Mouse (Mus musculus): ENCODE measurements around the gene Celf2.
"Not testable (repeated sequence)": the region's sequence is repeated elsewhere in the genome, so short reads cannot be mapped to it uniquely, and the experiment has no call there.

Celf2 gene

DNA sequence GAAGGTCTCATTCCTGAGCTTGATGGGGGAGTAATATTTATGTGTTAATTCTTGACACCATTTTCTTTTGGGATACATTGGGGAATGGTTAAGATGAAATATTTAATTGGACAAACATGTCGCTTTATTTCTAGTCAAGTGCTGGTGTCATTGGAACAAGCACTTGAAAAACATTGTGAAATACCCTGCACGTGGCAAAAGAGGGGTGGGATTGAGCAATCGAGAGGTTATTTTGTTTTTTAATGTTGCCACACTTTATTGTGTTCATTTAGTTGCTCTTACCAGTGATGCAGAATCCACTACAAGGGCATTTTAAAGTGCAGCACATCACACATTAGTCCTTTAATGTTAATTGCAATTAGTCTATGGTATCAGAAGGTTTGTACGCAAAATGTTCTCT is 242.2 kb downstream of the Celf2 start:
- in situ Hi-C loops (cut with MboI, MseI) = no loop called here

GRCm38 (mm10) chr2:7262668-7263067 is 246.7 kb downstream of the Celf2 start:
- in situ Hi-C loops (cut with MboI, MseI) = not testable (repeated sequence)

- in situ Hi-C loops (cut with MboI, MseI) = no loop called here
Observed at GRCm38 (mm10) chr2:7260186-7260585, 249.2 kb downstream of the Celf2 start.

DNA sequence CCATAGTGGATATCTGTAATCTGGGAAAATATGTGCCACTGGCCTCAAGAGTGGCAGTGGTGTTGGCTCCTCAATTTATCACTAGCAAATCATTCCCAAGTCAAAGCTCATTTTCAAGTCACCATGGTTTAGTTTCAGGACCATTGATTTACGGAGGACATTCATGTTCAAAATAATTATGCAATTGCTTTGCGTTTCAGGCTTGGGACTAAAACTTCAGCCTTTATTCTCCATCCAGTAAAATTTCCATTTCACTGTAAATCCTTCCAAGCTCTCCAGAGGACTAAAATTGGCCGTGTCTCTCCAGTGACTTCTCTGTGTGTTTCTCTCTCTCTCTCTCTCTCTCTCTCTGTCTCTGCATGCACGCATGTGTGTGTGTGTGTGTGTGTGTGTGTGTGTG is 249.7 kb downstream of the Celf2 start:
- in situ Hi-C loops (cut with MboI, MseI) = no loop called here

GRCm38 (mm10) chr2:7256023-7256422 is 253.3 kb downstream of the Celf2 start:
- in situ Hi-C loops (cut with MboI, MseI) = no loop called here

DNA sequence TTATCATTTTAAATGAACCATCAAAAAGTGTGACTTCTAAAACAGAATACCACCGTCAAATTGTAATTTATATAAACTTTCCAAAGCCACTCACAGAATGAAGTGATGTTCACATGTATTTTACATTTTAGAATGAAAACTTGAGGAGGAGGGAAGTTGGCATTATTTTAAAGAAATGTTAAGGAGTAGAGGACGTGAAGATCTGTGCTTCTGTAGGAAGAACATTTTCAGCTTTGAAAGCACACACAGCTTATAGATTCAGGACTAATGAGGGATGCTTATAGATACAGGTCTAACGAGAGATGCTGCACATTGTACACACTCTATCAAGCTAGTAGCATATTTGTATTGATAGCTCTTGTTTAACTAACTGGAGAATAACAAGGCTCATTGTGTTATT is 254.0 kb downstream of the Celf2 start:
- in situ Hi-C loops (cut with MboI, MseI) = no loop called here

DNA sequence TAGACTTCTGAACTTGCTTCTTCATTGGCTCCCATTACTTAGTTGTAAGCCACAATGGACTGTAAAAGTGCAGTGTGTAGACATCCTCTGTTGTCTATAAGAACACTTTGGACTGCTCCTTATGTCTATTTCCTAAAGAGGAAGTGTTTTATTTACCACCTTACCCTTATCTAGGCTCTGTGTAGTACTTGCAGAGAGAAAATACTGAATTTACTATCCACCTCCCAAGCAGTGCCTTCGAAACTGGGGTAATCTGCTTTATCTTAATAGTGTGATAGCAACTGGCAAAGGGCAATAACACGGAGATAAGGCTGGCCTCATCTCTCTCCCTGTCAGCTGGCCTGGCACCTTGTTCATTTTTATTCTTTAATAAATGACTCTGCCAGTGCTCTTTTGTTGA is 259.0 kb downstream of the Celf2 start:
- in situ Hi-C loops (cut with MboI, MseI) = no loop called here

DNA sequence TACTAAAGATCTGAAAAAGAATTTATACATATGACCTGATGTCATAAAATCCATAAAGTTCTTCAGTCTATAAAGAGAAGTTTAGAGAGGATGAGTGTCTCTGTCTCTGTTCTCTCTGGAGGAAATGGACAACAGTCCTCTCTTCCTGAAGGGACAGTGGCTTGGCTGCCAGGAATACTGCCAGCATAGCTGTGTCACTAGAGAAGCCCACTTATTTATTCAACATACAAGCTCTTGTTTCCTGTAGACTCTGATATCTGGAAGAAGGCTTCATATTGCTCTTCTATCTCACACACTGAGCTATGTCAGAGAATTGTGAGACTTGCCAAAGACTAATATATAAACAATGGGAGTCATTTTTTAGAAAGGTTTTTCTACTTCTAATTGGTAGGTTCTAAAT is 260.4 kb downstream of the Celf2 start:
- in situ Hi-C loops (cut with MboI, MseI) = no loop called here

- in situ Hi-C loops (cut with MboI, MseI) = no loop called here
Observed at GRCm38 (mm10) chr2:7245958-7246774, 263.2 kb downstream of the Celf2 start.

- in situ Hi-C loops (cut with MboI, MseI) = no loop called here
Observed at GRCm38 (mm10) chr2:7242139-7242538, 267.2 kb downstream of the Celf2 start.

- in situ Hi-C loops (cut with MboI, MseI) = no loop called here
Observed at GRCm38 (mm10) chr2:7241523-7241941, 267.8 kb downstream of the Celf2 start.

- in situ Hi-C loops (cut with MboI, MseI) = no loop called here
Observed at GRCm38 (mm10) chr2:7237283-7237682, 272.1 kb downstream of the Celf2 start.

DNA sequence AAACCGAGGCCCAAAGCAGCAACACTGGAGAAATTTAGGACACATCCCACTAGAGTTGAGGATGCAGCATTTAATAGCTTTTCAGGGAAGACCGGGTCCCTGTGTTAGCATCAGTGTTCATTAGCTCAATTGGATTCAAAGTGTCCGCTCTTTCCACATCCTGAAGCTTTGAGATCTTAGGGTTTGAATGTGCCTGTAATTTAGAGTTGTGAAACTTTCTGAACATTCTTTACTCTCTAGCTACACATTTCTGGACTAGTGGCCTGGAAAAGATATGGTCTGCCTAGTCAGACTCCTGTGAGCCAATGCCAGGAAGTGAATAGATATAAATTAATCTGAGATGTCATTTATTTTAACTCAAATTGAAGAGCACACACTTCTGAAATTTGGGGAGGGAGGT is 272.9 kb downstream of the Celf2 start:
- in situ Hi-C loops (cut with MboI, MseI) = no loop called here

GRCm38 (mm10) chr2:7235059-7235741 is 274.2 kb downstream of the Celf2 start:
- in situ Hi-C loops (cut with MboI, MseI) = no loop called here

GRCm38 (mm10) chr2:7234587-7234986 is 274.8 kb downstream of the Celf2 start:
- in situ Hi-C loops (cut with MboI, MseI) = no loop called here

DNA sequence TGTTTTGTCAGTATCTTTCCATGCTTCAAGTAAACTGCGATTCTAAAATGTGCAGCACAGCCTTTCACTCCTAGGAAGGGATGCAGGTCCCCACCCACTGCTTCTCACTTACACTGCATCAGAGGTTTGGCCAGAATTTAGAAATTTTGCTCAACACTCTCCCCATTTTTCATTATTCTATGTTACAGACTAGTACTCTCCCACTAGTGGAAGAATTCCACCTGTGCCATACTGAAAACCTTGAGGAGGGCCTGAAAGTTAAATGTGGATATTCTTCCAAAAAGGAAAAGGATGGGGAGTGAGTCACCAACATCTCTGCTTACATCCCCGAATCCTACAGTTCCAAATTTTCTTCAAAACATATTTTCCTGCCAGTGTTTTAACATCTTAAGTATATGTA is 276.0 kb downstream of the Celf2 start:
- in situ Hi-C loops (cut with MboI, MseI) = no loop called here

DNA sequence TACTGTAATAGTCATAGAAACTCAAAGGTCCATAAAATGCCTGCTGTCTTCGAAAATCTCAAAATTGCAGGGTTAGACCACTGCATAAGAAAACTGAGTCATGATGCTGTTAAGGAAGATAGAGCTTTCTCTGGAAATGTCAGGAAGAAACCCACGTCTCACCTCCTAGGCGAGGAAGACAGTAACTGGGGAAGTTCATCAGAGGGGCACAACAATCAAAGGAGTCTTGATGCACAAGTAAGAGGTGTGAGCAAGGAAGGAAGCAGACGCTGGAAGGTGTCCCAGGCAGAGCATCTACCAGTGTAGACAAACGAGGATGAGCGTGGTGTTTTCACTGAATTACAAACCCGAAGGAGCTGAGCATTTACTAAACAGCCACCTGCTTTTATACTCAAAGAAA is 282.6 kb downstream of the Celf2 start:
- in situ Hi-C loops (cut with MboI, MseI) = no loop called here

DNA sequence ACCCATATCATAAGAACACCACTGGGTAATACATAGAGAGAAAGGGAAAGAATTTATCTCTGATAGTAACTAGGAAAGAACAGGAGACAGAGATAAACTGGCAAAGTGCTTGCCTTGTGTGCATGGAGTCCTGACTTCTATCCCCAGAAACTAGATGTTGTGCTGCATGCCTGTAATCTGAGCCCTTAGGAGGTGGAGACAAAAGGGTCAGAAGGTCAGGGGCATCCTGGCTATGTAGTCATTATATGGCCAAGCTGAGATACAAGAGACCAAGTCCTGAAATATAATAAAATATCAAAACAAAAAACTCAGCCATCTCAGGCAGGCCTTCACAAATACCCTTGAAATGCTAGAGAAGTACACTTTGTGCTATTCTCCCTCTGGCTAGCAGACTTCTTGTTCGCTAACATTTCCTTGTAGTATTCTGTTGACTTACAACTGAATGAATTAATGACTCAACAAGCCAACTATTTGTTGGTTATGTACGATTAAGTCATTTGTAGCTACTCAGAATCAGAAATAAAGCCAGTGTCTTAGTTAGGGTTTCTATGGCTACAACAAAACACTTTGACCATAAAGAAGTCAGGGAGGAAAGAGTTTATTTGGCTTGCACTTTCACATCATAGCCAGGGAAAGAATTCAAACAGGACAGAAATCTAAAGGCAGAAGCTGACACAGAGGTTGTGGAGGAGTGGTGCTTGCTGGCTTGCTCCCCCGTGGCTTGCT is 284.9 kb downstream of the Celf2 start:
- in situ Hi-C loops (cut with MboI, MseI) = no loop called here

DNA sequence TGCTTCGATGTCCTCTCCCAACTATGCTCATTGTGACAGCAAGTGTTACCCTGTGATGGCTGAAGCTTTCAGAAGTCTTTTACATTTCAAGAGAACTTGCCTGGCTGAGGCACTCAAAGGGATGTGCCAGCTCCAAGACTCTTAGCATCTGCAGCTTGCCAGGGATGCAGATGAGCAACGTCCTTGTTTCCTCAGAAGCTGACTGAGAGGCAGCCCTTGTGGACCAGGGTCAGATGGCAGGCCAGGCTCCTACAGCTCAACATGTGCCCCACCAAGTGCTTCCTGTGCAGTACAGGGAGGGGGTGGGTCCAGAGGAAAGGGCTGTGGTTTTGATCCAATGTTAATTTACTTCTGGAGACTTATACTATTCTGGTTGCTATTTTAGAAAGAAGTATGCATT is 285.8 kb downstream of the Celf2 start:
- in situ Hi-C loops (cut with MboI, MseI) = no loop called here

- in situ Hi-C loops (cut with MboI, MseI) = no loop called here
Observed at GRCm38 (mm10) chr2:7222886-7223285, 286.5 kb downstream of the Celf2 start.

- in situ Hi-C loops (cut with MboI, MseI) = no loop called here
Observed at GRCm38 (mm10) chr2:7221856-7222255, 287.5 kb downstream of the Celf2 start.

DNA sequence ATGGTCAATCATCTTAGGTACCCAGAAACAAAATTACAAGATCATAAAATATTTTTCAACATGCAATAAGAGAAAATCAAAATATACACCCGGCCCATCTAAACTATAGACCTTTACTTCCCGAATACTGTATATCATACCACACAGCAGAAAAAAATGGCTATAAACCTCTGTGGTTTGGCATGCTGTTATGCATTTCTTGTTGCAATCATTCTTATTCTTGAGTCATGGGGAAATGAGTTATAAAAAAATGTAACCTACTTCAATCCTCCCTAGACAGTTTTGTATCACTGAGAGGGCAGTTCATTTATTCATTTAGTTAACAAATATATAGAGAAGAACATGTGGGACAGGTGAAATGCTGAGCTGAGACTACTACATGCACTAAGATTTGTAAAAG is 291.3 kb downstream of the Celf2 start:
- in situ Hi-C loops (cut with MboI, MseI) = no loop called here

Measured in regulatory T cell (primary cell).